Comparison of ENCODE assay signal across 10 mouse cellular contexts in genomic region chr7:101676762-101677308, GRCm38 (mm10). TPM values are rescaled to one million over a fixed set of nuclear protein-coding genes. Genes with fewer than 3 reads are reported as not detected.
DNase-seq lines count a peak whose midpoint lies in the region; ATAC-seq lines count a peak whose summit lies in the region.
"Had no signal": no experiment of that assay in that cellular context is flagged by ENCODE, and none has a peak within 500 bp of the region (broad histone marks: within the 10 kb centered on the region; RNA-seq: fewer than 3 reads in every experiment).

No protein-coding gene starts in this region.

- H3K27me3 ChIP-seq in limb, embryonic 11.5 days (ENCODE audit: control insufficient read depth, insufficient read depth, low read length): no peaks in the 10 kb centered on the region
- no peaks in the 10 kb centered on the region for H3K27me3 ChIP-seq in limb, embryonic 10.5 days (ENCODE audit: low read depth, poor library complexity, severe bottlenecking)
- no peaks in the 10 kb centered on the region for H3K27me3 ChIP-seq in forebrain, embryonic 15.5 days
- H3K27me3 ChIP-seq: embryonic facial prominence, embryonic 15.5 days; limb, embryonic 13.5 days had no signal

- 0 out of 2 replicates have a peak, but pooled peaks cover 2% of the 10 kb centered on the region for H3K4me1 ChIP-seq in limb, embryonic 11.5 days (ENCODE audit: control insufficient read depth, insufficient read depth, low read length)
- H3K4me1 ChIP-seq in limb, embryonic 10.5 days: peaks cover 13% of the 10 kb centered on the region; the same call in 1 of the 2 replicates
- H3K4me1 ChIP-seq in forebrain, embryonic 15.5 days: peaks cover 26% of the 10 kb centered on the region
- H3K4me1 ChIP-seq: embryonic facial prominence, embryonic 15.5 days had no signal

- 45% methylated on average over 3 of the region's 3 CpGs for WGBS in limb, embryonic 11.5 days
- 47% methylated on average over 3 of the region's 3 CpGs for WGBS in limb, embryonic 10.5 days
- WGBS in forebrain, embryonic 15.5 days: 18% methylated on average over 3 of the region's 3 CpGs

- no peaks in the 10 kb centered on the region for H3K36me3 ChIP-seq in limb, embryonic 11.5 days (ENCODE audit: control insufficient read depth, insufficient read depth, low read length)
- H3K36me3 ChIP-seq in limb, embryonic 10.5 days: no peaks in the 10 kb centered on the region
- H3K36me3 ChIP-seq in forebrain, embryonic 15.5 days: no peaks in the 10 kb centered on the region
- H3K36me3 ChIP-seq: embryonic facial prominence, embryonic 15.5 days; limb, embryonic 13.5 days had no signal

- no peak overlapping the region for H3K4me3 ChIP-seq in limb, embryonic 11.5 days (ENCODE audit: low read depth, low read length)
- no peak overlapping the region for H3K4me3 ChIP-seq in limb, embryonic 10.5 days
- no peak overlapping the region for H3K4me3 ChIP-seq in forebrain, embryonic 15.5 days
- H3K4me3 ChIP-seq: embryonic facial prominence, embryonic 15.5 days; limb, embryonic 13.5 days had no signal

- no peak for ATAC-seq in limb, embryonic 11.5 days (ENCODE audit: insufficient number of reproducible peaks, low FRiP score, low TSS enrichment, low read depth)
- ATAC-seq in forebrain, embryonic 15.5 days (replicated peaks): 0 out of 2 replicates have a peak, but pooled peaks have one; percentile 38
- ATAC-seq in erythroblast, adult 5-6 weeks (replicated peaks; ENCODE audit: low FRiP score, poor library complexity, severe bottlenecking): no peak

- H3K9me3 ChIP-seq in limb, embryonic 11.5 days (ENCODE audit: control insufficient read depth, low read length): no peaks in the 10 kb centered on the region
- H3K9me3 ChIP-seq in limb, embryonic 10.5 days (replicated peaks): no peaks in the 10 kb centered on the region
- H3K9me3 ChIP-seq in forebrain, embryonic 15.5 days: no peaks in the 10 kb centered on the region
- H3K9me3 ChIP-seq: embryonic facial prominence, embryonic 15.5 days; limb, embryonic 13.5 days had no signal

- H3K27ac ChIP-seq in limb, embryonic 11.5 days (replicated peaks; ENCODE audit: low read depth, low read length): no peak overlapping the region
- no peak overlapping the region; the same call in 1 of the 2 replicates for H3K27ac ChIP-seq in limb, embryonic 10.5 days
- no peak overlapping the region for H3K27ac ChIP-seq in forebrain, embryonic 15.5 days (replicated peaks)
- H3K27ac ChIP-seq: embryonic facial prominence, embryonic 15.5 days; limb, embryonic 13.5 days had no signal

- H3K4me2 ChIP-seq in limb, embryonic 11.5 days (ENCODE audit: low read depth, severe bottlenecking): no peak overlapping the region
- no peak overlapping the region for H3K4me2 ChIP-seq in forebrain, embryonic 15.5 days (replicated peaks)
- H3K4me2 ChIP-seq: embryonic facial prominence, embryonic 15.5 days; limb, embryonic 13.5 days had no signal

- DNase-seq in limb, embryonic 11.5 days (ENCODE audit: low spot score): no peak
- DNase-seq in limb, embryonic 10.5 days (ENCODE audit: low spot score): no peak
- peak; percentile 59 for DNase-seq in embryo, embryonic 9.5 days (ENCODE audit: extremely low spot score)
- peak; percentile 42 for DNase-seq in neural tube, embryonic 10.5 days (ENCODE audit: extremely low spot score, low spot score)
- no peak for DNase-seq in yolk sac, embryonic 10.5 days (ENCODE audit: low spot score)
- DNase-seq in kidney, postnatal 25 days: no peak

- H3K9ac ChIP-seq in limb, embryonic 11.5 days (ENCODE audit: low read length): 0 out of 2 replicates have a peak overlapping the region, but pooled peaks have one; percentile 19
- no peak overlapping the region for H3K9ac ChIP-seq in forebrain, embryonic 15.5 days (replicated peaks)
- H3K9ac ChIP-seq: embryonic facial prominence, embryonic 15.5 days; limb, embryonic 13.5 days had no signal

RNA-seq across cellular contexts. Expression of gene Clpb, which starts 13.4 kb away (rescaled TPM):
- 46.0 and 46.9 TPM in 2 replicates for polyA plus RNA-seq in limb, embryonic 11.5 days (2014; fragmentation: Nextera tagmentation; extraction: Ambion mirVana)
- polyA plus RNA-seq in limb, embryonic 10.5 days (2016; fragmentation: Nextera tagmentation; extraction: Ambion mirVana): 55.3 and 62.7 TPM in 2 replicates
- polyA plus RNA-seq in forebrain, embryonic 15.5 days (2015; fragmentation: Nextera tagmentation; extraction: Ambion mirVana): 41.8 and 48.0 TPM in 2 replicates
- 0.38 and 0.42 TPM in 2 replicates for total RNA-seq in erythroblast, adult 5-6 weeks (2015; ENCODE audit: low replicate concordance)
- total RNA-seq in erythroblast, adult 5-6 weeks (2017; ENCODE audit: low replicate concordance): 3.8 and 10.5 TPM in 2 replicates

Comparison
In these comparisons a context has a peak if more than half of its experiments do, and no peak if none do; other contexts are left out.
1. DNase-seq: peak in embryo, embryonic 9.5 days (single experiment) and neural tube, embryonic 10.5 days (single experiment); none in limb, embryonic 11.5 days (single experiment), limb, embryonic 10.5 days (single experiment), yolk sac, embryonic 10.5 days (single experiment) and kidney, postnatal 25 days (0 of 2).